Mouse (Mus musculus) natural killer cell, adult 2 months (primary cell): ENCODE results near the gene B3gat2.
A peak's percentile ranks its signal among the peaks of the same experiment; 100 is the strongest.

Source experiments
- DNase-seq, 2 experiments: peaks; one replicate each; pipeline ENCODE4 v3.0.0; 2022; ENCODE audit warnings: low spot score in 2 of 2

The B3gat2 gene

DNA sequence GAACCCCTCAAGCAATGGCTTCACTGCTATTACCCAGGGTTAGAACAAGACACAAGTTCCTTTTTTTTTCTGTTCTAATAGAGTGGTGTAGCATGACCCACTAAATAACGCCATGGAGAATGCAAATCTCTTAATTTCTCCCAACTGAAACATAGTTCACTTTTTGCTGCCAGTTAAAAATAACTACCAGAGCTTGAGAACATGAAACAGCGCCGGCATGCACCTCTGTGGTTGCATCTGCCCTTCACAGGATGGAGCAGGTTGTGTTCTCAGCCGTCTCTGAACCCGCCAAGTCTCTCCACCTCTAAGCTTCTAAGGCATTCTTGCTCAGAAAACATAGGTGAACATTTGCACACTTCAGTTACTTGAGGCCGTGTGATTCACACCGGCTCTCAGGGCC, 72.7 kb downstream of the B3gat2 start:
- DNase-seq, result peak in 1 of 2 experiments; percentile 7

DNA sequence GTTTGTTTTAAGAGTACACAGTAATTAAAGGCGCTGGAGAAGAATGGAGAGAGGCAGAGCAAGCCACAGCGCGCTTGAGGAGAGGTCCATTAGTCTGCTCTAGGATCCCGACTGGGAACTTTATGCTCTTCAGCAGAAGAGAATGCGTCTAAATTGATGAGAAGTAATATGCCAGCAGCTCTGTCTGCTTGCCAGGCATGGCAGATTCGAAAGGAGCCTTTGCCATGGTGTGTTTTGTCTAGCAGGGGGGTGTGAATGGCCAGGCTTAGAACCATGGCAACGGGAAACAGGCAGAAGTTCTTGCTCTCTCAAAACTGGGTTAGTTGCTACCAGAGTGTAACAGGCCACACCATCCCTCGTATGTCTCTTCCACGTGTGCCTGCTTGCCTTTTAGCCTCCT, 73.3 kb downstream of the B3gat2 start:
- no peak for DNase-seq

DNA sequence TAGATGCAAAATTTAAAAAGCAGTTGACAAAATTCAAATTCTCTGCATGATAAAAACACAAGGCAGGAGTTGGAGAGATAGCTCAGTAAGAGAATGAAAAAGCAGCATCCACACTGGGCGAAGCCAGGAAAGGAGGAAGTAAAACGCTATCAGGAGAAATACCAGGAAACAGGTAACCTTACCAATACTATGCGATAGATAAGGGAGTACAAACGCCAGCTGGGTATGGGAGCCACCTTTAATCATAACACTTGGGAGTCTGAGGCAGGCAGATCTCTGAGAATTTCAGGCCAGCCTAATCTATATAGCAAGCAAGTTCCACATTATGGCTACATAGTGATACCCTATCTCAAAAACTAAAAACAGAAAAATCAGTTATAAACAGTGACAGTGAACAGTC, 75.1 kb downstream of the B3gat2 start:
- DNase-seq, result no peak

DNA sequence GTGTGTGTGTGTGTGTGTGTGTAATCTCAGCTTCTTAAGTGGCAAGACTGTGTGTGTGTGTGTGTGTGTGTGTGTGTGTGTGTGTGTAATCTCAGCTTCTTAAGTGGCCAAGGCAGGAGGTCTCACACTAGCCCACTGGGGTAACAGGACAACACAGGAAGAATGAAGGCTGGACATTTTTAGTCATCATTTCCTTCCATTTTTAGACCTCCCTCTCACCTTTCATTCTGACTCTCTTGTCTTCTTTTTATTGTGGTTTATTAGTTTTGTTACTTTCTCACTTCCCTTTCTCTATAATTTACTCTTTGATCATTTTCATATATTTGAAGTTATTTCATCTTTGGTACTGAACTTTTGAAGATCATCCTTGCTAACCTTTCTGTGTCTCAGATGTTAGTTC, 79.4 kb downstream of the B3gat2 start:
- no peak for DNase-seq

DNA sequence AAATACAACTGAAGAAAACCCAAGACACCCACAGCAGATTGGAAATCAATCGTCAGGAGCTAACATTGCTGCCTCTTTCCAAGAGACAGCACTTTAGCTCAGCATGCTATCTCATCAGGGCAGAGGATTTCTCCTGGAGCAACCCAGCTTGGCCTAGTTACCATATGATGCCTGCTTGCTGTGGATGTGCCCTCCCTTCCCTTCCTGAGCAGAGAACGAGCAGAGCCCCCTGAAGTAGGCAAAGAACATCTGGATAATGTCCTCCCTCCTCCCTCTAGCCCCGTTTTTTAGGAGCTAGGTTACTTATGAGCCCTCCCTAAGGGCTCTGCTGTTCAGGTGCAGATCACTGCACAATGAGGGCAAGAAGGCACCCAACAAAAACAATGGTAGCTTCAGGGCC, 81.1 kb downstream of the B3gat2 start:
- DNase-seq, result no peak

DNA sequence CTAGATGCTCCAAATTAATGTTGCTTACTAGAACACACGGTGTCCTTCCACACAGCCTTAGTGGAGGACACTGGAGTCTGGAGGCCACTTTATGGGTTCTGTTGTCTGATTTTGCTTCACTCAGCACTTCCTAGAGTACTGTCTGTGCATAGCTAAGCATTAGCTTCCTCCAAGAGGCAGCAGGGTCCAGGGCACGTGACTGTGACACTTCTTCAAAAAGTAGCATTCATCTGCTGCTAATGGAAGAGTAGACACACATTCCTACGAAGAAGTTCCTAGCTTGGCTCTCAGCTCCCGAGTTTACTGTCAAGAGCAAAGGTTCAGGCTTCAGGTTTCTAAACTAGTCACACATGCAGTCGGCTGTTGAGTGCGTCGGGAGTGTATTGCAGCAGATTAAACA, 82.2 kb downstream of the B3gat2 start:
- no peak for DNase-seq

DNA sequence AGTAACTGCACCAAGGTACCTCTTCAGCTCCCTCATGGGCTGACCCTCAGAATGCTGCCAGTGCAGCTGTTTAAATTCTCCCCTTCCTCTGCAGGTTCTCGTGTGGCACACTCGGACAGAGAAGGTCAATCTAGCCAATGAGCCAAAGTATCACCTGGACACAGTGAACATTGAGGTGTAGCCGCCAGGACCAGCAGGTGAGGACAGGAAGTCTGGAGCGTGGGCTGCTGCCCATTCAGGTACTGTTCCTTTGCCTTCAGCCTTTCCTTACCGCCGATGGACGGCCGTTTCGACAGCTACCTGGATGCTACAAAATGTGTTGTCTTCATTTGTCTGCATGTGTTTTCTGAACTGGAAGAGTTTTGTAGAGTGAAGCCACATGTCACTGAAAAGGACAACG, 83.5 kb downstream of the B3gat2 start:
- no peak for DNase-seq

DNA sequence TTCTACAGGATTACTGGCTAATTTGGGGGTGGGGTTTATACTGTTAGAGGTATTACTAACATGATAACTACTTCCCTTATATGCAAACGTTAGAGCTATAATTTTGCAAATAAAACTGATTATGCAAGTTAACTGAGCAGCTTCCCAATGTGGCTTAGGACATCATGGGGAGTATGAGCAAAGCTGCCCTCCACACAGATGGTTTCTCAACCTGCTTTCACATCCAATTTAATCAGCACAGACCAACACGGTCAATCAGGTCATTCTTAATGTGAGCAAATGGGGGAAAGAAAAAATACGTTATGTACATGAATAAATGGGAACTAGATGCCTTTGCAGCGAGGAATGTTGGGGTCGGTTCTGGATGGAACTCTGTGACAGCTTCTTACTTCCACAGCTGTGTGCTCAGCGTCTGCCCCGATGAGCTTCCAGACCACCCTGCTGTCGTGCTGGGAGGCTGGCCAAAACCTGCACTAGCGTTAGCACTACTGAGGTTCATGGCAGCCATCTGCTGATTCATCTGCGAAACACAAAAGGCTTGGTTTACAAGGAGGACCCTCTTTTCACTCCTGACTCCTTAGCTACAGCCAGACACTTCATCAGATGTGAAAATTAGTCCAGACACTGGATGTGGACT, 84.6 kb downstream of the B3gat2 start:
- no peak for DNase-seq

DNA sequence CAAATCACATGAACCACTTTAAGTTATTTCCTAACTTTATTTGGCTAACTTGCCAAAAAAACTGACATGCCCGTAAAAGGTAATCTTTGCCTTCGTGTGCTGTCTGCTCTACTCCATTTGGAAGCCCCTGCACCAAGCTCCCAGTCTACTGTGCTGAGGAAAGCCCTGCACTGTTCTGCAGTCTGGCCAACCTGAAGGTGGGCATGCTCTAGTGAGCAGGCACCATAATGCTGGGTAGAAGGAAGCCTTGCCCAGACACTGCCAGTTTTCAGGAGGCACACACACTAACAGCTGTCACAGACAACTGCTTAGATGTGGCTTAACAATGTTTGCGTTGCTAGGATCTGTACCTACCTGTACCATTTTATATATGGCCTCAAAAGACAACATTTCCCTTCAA, 94.1 kb downstream of the B3gat2 start:
- no peak for DNase-seq

DNA sequence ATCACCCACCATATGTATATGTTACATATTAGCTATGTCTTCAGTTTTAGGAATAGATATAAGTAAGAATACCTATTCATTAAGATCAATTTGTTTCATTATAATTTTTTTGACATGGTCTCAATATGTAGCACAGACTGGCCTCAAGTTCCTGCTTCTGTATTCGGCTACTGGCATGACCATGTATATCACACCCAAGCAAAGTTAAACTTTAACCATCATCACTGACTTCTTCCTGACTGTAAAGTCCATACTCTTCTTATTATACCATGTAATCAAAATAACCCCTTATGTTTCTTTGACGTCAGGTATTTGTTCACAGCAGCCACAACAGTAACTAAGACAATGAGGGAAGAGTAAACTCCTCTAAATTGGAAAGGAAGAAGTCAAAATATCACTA, 99.4 kb downstream of the B3gat2 start:
- DNase-seq, result no peak

DNA sequence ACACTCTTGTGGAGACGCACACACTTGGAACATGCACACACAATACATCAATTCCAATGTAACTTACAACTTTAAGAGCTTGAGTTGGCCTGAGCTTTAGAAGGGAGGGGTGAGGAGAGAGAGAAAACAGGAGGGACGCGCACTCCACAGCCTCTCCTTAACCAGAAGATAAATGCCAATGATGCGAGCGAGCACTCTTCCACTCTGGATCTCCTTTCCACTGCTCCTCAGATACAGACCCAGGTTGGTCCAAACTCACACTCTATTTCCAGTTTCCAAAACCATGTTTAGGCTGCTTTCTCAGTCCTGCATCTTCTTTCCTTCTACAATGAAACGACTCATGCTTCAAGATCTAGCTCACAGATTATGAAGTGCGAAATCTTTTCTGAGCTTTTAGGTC, 104.0 kb downstream of the B3gat2 start:
- DNase-seq, result no peak

DNA sequence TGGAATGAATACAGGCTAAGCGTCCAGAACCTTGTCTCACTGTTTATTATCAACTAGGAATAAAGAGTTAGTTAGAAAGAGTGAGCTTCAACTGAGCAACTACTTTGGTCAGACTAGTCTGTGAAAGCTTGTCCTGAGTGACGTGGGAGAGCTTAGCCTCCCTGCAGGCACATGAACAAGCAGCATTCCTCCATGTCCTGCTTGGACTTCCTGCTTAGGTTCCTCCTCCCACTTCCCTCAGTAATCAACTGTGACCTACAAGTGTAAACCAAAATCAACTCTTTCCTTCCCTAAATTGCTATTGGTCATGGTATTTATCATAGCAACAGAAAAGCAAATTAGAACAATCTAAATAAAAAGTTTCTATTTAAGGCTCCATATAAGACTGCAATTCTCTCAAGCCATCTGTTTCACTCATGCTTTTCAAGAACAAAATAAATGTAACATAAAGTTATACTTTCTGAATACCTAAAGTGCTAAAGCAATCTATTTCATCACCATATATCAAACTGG, 105.9 kb downstream of the B3gat2 start:
- no peak for DNase-seq

DNA sequence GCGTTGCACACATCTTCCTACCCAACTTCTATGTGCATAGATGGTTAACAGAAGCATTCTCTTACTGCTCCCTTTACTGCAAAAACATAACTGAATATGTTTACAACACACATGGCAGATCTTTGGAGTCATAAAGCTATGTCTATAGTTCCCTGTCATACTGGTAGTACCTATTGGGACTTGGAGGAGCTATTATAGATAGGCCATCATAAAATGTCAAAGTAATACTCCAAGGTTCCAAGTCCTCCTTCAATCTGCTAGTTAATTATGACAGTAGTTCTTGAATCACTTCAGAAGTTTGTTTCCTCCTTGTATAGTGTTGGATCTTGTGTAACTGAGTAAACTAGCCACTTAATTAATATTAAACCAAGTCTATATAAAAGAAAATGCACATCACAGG, 110.6 kb downstream of the B3gat2 start:
- no peak for DNase-seq

DNA sequence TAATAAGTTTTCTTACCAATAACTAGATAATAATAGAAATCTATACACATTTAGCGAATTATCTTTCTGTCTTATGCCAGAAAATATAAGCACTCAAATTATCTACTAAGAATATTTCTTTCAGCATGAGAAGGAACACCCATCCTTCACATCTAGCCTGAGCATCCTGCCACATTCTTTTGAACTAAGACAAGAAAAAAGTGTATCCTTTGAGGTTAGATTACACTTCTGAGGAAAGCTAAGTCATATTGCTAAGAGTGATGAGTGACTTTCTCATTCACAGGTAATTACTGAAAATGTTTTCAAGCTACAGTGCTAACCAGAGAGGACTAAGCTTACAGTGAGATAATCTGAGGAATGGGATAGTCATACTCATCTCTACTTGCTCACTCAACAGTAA, 121.1 kb downstream of the B3gat2 start:
- no peak for DNase-seq

DNA sequence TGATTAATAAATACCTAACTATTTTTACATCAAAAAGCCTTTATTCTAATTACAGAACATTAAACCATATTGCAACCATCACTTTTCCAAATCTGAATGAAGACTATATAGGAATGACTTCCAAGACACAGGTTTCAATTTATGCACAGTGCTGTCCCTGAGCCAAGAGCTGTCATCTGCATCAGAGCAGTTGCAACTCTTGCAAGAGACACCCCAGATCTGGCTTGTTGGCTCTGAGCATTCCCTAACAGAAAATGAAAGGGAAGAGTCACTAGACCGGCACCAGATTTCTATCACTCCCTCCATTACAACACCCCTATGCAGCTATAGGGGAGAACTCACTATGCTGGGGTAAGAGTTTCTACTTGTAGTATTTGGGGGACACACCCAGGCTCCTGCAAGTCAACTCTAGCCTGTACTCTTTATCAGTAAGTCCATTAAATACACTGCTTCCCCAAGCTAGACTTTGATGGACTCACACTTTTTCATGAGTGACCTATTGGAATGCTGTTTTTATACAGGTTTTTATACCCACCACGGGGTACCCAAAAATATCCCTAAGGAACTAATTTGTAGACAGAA, 122.6 kb downstream of the B3gat2 start:
- DNase-seq, result no peak

DNA sequence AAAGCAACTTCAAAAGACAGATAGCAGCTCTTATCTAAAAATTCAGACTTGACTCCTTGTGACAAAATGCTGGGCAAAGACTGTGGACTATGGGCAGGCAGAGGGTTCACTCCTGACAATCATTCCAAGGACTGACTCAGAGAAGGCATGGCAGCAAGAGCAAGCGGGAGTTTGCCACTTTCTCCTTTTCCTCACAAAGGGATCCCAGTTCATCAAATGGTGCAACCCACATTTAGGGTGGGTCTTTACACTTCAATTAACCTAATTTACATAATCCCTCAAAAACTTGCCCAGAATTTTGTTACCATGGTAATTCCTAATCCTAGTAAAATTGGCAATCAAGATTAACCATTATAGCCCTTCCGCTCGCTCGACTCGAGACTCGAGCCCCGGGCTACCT, 123.4 kb downstream of the B3gat2 start:
- DNase-seq, result no peak

DNA sequence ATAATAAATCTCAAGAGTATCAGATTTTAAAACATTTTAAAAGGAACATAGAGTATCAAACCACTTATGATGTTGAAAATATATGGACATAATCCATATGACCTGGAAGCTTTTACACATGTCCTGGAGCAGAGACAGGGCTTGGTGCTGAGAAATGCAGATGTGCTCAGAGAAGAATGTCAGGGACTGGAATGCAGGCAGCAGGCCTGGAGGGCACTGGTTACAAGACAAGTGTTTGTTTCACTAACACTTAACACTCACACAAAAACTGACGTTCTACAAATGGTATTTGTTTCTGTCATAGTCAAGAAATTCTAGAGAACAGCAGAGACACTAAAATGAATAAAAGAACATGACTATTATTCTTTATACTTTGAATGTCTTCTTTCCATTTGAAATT, 130.5 kb downstream of the B3gat2 start:
- no peak for DNase-seq
